Mouse (Mus musculus) heart, embryonic 10.5 days (tissue): ENCODE measurements around the gene Rspry1. TPM values are rescaled to one million over a fixed set of nuclear protein-coding genes. Genes with fewer than 3 reads are reported as not detected.

Experiments used
- DNase-seq: peaks from one replicate; pipeline ENCODE4 v3.0.0-alpha.2; 2017; ENCODE audit warnings: low spot score
- H3K27ac ChIP-seq: fragments of 300-500 bp; sonication (generic); 2 replicates; pipeline ENCODE4 v1.5.1; 2016; ENCODE audit warnings: mild to moderate bottlenecking
- H3K27me3 ChIP-seq: fragments of 300-500 bp; sonication (generic); 2 replicates; pipeline ENCODE4 v1.6.1; 2016; ENCODE audit warnings: mild to moderate bottlenecking; ENCODE audit not compliant: poor library complexity, insufficient read depth, severe bottlenecking
- H3K36me3 ChIP-seq: fragments of 300-500 bp; sonication (generic); 2 replicates; pipeline ENCODE4 v1.6.1; 2016; ENCODE audit warnings: mild to moderate bottlenecking, moderate library complexity
- H3K4me1 ChIP-seq: fragments of 300-500 bp; sonication (generic); 2 replicates; pipeline ENCODE4 v1.6.1; 2016; ENCODE audit warnings: mild to moderate bottlenecking
- H3K4me3 ChIP-seq: fragments of 300-500 bp; sonication (generic); 2 replicates; pipeline ENCODE4 v1.5.1; 2016; ENCODE audit warnings: mild to moderate bottlenecking, moderate library complexity
- H3K9me3 ChIP-seq: fragments of 300-500 bp; sonication (generic); 2 replicates; pipeline ENCODE4 v1.6.1; 2016; ENCODE audit warnings: mild to moderate bottlenecking, moderate library complexity
- WGBS: fragments of 180-500 bp; shearing (Covaris S2); methylation state at CpG from one replicate; pipeline ENCODE4 v1.1.7; 2016; 5-methylcytosine and 5-hydroxymethylcytosine counted together
- polyA plus RNA-seq: library from polyadenylated mRNA; unstranded; fragments of >200 nt; fragmentation: Nextera tagmentation; extraction: Ambion mirVana; gene quantifications from 2 replicates; pipeline ENCODE4 v1.2.1, GENCODE M21; 2016

Rspry1 gene
- polyA plus RNA-seq: 27.6 and 34.2 TPM in 2 replicates

DNA sequence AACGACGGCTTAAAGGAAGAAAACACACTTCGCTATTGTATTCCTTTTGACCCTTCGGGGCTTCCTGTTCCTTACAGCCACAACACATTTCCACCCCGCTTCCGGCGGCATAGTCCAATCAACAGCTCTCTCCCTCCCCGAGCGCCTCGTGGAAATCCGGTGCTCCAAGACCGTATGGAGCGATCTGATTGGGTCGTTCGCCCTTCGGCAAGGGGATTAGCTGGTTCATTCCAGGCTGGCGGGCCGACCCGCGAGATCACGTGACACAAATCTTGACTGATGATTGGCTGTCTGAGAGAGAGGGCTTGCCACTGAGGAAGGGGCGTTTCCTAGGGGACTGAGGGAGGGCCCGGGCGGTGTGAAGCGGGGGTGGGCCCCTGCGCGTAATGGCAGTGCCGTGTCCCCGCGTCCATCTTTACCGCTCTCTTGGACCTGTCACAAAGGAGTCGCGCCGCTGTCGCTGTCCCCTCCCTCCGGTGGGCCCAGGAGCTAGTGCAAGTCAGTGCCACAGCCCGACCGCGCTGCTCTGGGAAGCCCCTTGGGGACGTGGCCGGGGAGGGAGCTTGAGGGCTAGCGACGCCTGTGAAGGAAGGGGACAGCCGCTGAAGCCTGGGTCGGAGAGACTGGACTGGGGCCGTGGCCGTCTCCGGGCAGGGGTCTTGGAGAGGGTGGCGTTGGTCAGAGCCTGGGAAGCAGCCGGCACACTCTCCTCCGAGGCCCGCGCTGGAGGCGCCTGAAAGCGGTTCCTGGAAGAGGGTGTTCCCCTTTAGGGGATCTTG, at the start of gene Rspry1, which contains the start of gene Fam192a:
Rspry1 (plus strand) TSS at position 331 of the 779 bp plus-strand sequence.
Fam192a (minus strand) TSS at position 391 of the 779 bp plus-strand sequence.
- peak within 1 kb of the TSS; percentile 99 for H3K4me3 ChIP-seq
- H3K36me3 ChIP-seq: no peaks in the 10 kb centered on the region
- H3K9me3 ChIP-seq: no peaks in the 10 kb centered on the region
- H3K27ac ChIP-seq: peak within 1 kb of the TSS; percentile 93
- peaks cover 25% of the 10 kb centered on the region for H3K4me1 ChIP-seq
- no peaks in the 10 kb centered on the region for H3K27me3 ChIP-seq
- DNase-seq: peak; percentile 100
- WGBS: under 1% methylated on average over 55 of the region's 55 CpGs

- peaks cover 36% of the 10 kb centered on the region for H3K4me1 ChIP-seq
- no peaks in the 10 kb centered on the region for H3K36me3 ChIP-seq
- H3K4me3 ChIP-seq: no peak overlapping the region
- no peaks in the 10 kb centered on the region for H3K9me3 ChIP-seq
- no peak for DNase-seq
- no peaks in the 10 kb centered on the region for H3K27me3 ChIP-seq
- no peak overlapping the region for H3K27ac ChIP-seq
- WGBS: 90% methylated on average over 2 of the region's 2 CpGs
These were observed 49.0 kb upstream of the Rspry1 start for GRCm38 (mm10) chr8:94552696-94553095.

DNA sequence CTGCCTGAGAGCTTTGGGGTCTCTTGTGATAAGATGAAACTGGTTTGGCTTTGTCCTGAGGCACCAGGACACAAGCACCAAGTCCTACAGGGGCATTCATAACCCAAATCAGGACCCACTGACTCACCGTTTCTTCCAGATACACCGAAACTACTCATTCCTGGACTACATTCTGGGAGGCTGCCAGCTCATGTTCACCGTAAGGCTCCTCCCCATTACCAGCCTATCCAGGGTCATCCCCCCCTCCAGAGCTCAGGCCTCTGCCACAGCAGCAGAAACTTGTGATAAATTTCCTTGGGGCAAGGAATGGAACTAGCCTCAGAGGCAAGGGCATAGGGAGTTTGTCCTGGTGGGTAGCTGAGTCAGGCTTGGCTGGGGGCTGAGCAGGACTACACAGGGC, 44.5 kb upstream of the Rspry1 start:
- Histone ChIP-seq H3K36me3 (no peaks in the 10 kb centered on the region), H3K27ac (no peak overlapping the region), H3K4me1 (peaks cover 12% of the 10 kb centered on the region; the same call in 1 of the 2 replicates), H3K4me3 (no peak overlapping the region), H3K9me3 (no peaks in the 10 kb centered on the region), H3K27me3 (peaks cover 11% of the 10 kb centered on the region; the same call in 1 of the 2 replicates)
- 70% methylated on average over 3 of the region's 3 CpGs for WGBS
- no peak for DNase-seq

DNA sequence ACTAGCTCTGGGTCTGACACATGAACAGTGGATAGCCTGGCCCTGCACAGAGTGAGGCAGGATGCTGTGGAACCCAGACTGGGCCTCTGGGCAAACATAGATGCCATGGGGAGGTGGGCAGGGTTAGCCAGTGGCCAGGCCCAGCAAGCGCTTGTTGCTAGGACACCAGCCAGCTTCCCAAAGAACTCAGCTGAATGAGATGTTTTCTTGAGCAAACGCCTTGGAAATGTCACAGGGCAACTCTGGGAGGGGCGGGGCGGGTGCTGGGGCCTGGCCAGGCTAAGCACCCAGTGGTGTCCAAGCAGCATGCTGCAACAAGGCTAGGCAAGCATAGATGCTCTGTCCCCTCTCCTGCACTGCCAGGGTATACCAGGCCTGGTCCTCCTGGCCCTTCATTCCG, 40.5 kb upstream of the Rspry1 start:
- DNase-seq: no peak
- 69% methylated on average over 5 of the region's 5 CpGs for WGBS

GRCm38 (mm10) chr8:94564421-94564820, 37.3 kb upstream of the Rspry1 start:
- Histone ChIP-seq H3K27ac (no peak overlapping the region), H3K4me1 (0 out of 2 replicates have a peak, but pooled peaks cover 13% of the 10 kb centered on the region), H3K36me3 (no peaks in the 10 kb centered on the region), H3K27me3 (peaks cover 19% of the 10 kb centered on the region; the same call in 1 of the 2 replicates), H3K4me3 (no peak overlapping the region), H3K9me3 (no peaks in the 10 kb centered on the region)
- DNase-seq: no peak

More for the DNA sequence above, 40.5 kb upstream of the Rspry1 start:
- peaks cover 19% of the 10 kb centered on the region; the same call in 1 of the 2 replicates for H3K27me3 ChIP-seq
- H3K4me1 ChIP-seq: 0 out of 2 replicates have a peak, but pooled peaks cover 13% of the 10 kb centered on the region
- no peak overlapping the region for H3K4me3 ChIP-seq
- no peak overlapping the region for H3K27ac ChIP-seq
- H3K9me3 ChIP-seq: no peaks in the 10 kb centered on the region
- no peaks in the 10 kb centered on the region for H3K36me3 ChIP-seq

DNA sequence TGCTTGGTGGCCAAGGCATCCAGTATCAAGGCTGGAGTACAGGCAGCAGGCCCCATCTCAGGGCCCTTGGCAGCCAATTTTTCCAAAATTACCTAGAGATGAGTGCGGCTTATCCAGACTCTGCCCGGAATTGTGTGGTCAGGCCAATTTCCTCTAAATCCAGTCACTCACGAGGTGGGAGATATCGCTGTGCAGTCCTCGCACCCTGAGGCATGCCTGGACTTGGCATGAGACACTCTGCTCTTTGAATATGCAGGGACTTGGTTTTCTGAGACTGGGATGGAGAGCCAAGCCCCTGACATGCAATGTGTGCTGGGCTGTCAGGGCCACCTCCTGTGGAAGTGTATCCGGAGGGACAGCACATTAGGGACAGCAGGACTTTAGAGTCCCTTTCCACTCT, 35.7 kb upstream of the Rspry1 start:
- H3K4me1 ChIP-seq: 0 out of 2 replicates have a peak, but pooled peaks cover 13% of the 10 kb centered on the region
- no peak for DNase-seq
- peaks cover 17% of the 10 kb centered on the region; the same call in 1 of the 2 replicates for H3K27me3 ChIP-seq
- WGBS: 80% methylated on average over 6 of the region's 6 CpGs
- no peak overlapping the region for H3K4me3 ChIP-seq
- H3K9me3 ChIP-seq: no peaks in the 10 kb centered on the region
- H3K27ac ChIP-seq: no peak overlapping the region
- no peaks in the 10 kb centered on the region for H3K36me3 ChIP-seq

GRCm38 (mm10) chr8:94566446-94567158, 35.1 kb upstream of the Rspry1 start:
- no peak for DNase-seq
- Histone ChIP-seq H3K36me3 (no peaks in the 10 kb centered on the region), H3K4me3 (no peak overlapping the region), H3K4me1 (0 out of 2 replicates have a peak, but pooled peaks cover 13% of the 10 kb centered on the region), H3K27ac (no peak overlapping the region), H3K27me3 (peaks cover 12% of the 10 kb centered on the region; the same call in 1 of the 2 replicates), H3K9me3 (no peaks in the 10 kb centered on the region)
- 67% methylated on average over 15 of the region's 15 CpGs for WGBS

GRCm38 (mm10) chr8:94567159-94567849, 34.4 kb upstream of the Rspry1 start:
- Histone ChIP-seq H3K4me3 (no peak overlapping the region), H3K9me3 (no peaks in the 10 kb centered on the region), H3K27ac (no peak overlapping the region), H3K36me3 (no peaks in the 10 kb centered on the region), H3K27me3 (peaks cover 8% of the 10 kb centered on the region; the same call in 1 of the 2 replicates), H3K4me1 (0 out of 2 replicates have a peak, but pooled peaks cover 13% of the 10 kb centered on the region)
- 77% methylated on average over 8 of the region's 8 CpGs for WGBS
- DNase-seq: no peak

DNA sequence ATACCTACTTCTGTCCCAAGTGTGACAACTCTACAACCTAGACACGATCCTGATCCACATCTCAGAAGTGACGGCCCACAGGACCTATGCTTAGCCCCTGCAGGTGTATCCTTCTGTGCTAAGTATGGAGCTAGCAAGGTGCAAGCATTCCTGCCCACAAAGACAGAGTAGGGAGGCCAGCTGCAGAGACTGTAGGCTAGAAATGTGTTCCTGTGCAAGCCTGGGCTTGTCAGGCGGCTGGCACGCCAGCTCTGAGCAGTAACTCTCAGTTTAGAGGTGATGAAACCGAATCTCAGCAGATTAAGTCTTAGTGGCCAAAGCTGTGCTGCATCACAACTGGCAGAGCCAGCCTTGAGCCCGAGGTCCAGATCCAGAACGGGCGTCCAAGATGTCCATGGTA, 33.6 kb upstream of the Rspry1 start:
- Histone ChIP-seq H3K36me3 (no peaks in the 10 kb centered on the region), H3K9me3 (no peaks in the 10 kb centered on the region), H3K27ac (no peak overlapping the region), H3K4me3 (no peak overlapping the region), H3K27me3 (no peaks in the 10 kb centered on the region), H3K4me1 (0 out of 2 replicates have a peak, but pooled peaks cover 13% of the 10 kb centered on the region)
- 77% methylated on average over 8 of the region's 8 CpGs for WGBS
- DNase-seq: no peak

GRCm38 (mm10) chr8:94569419-94569818, 32.3 kb upstream of the Rspry1 start:
- H3K27ac ChIP-seq: no peak overlapping the region
- peaks cover 12% of the 10 kb centered on the region for H3K36me3 ChIP-seq
- whole genome bisulfite sequencing: 63% methylated on average over 1 of the region's 1 CpGs
- no peak for DNase-seq
- H3K4me1 ChIP-seq: 0 out of 2 replicates have a peak, but pooled peaks cover 7% of the 10 kb centered on the region
- no peaks in the 10 kb centered on the region for H3K9me3 ChIP-seq
- H3K4me3 ChIP-seq: no peak overlapping the region
- no peaks in the 10 kb centered on the region for H3K27me3 ChIP-seq

DNA sequence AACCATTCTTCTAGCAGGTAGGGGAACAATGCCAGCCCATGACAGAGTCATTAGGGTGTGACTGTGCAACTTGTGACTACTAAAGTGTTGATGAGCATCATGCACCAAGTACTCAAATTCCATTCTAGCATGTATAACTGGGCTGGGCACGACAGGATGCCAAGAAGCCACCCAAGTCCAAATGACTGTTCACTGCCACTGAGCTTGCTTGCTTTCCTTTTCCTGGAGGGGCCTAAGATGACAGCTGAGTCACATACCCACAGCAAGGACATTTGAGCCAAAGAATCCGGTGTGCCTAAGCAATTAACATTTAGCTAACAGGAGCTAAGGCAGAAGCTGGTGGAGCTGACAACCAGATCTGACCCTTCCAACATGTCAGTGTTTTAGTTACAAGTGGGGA, 29.8 kb upstream of the Rspry1 start:
- H3K36me3 ChIP-seq: peaks cover 37% of the 10 kb centered on the region
- H3K9me3 ChIP-seq: no peaks in the 10 kb centered on the region
- no peak overlapping the region for H3K27ac ChIP-seq
- WGBS: 80% methylated on average over 2 of the region's 2 CpGs
- no peaks in the 10 kb centered on the region for H3K27me3 ChIP-seq
- H3K4me1 ChIP-seq: no peaks in the 10 kb centered on the region
- DNase-seq: no peak
- H3K4me3 ChIP-seq: no peak overlapping the region

- no peak overlapping the region for H3K27ac ChIP-seq
- peaks cover 61% of the 10 kb centered on the region for H3K36me3 ChIP-seq
- WGBS: 90% methylated on average over 16 of the region's 16 CpGs
- H3K27me3 ChIP-seq: no peaks in the 10 kb centered on the region
- no peaks in the 10 kb centered on the region for H3K9me3 ChIP-seq
- no peak overlapping the region for H3K4me3 ChIP-seq
- no peak for DNase-seq
- no peaks in the 10 kb centered on the region for H3K4me1 ChIP-seq
These were observed 27.4 kb upstream of the Rspry1 start for GRCm38 (mm10) chr8:94574159-94574907.
